Mouse (Mus musculus): ENCODE measurements at regions not wholly inside any gene's neighbourhood (a gene's known extent, or its start where the extent isn't known, plus 50 kb on each side); places are given as distances from the start of the nearest gene placed in this dataset.

- no peak for TF ChIP-seq POLR2A (IDR thresholded peaks at IDR 0.05; ENCODE audit: borderline replicate concordance, low read depth, low read length)
- TF ChIP-seq CTCF (IDR thresholded peaks at IDR 0.05; ENCODE audit: low read depth, low read length) = no peak
Observed at GRCm38 (mm10) chr8:89270001-89270400, 226.0 kb upstream of the Sall1 start.
